Mouse (Mus musculus) stomach, postnatal 0 days (tissue): ENCODE results near the gene Ercc6l. TPM values are rescaled to one million over a fixed set of nuclear protein-coding genes. Genes with fewer than 3 reads are reported as not detected.

Source experiments
- ATAC-seq: fragments of 200-750 bp; cut with Nextera tagmentation; 2 replicates; pipeline ENCODE4 v1.8.0; 2017; ENCODE audit not compliant: low FRiP score, low TSS enrichment
- DNase-seq: peaks from one replicate; pipeline ENCODE4 v3.0.0-alpha.2; 2016; ENCODE audit warnings: low spot score
- H3K27ac ChIP-seq: fragments of 300-500 bp; sonication (generic); replicated peaks from 2 replicates; pipeline ENCODE4 v1.5.1; 2014; ENCODE audit warnings: mild to moderate bottlenecking, control low read depth
- H3K27me3 ChIP-seq: fragments of 300-500 bp; sonication (generic); 2 replicates; pipeline ENCODE4 v1.6.1; 2014; ENCODE audit warnings: low read length; ENCODE audit not compliant: control insufficient read depth, insufficient read depth
- H3K36me3 ChIP-seq: fragments of 300-500 bp; sonication (generic); 2 replicates; pipeline ENCODE4 v1.6.1; 2014; ENCODE audit warnings: low read length, mixed read lengths; ENCODE audit not compliant: control insufficient read depth, insufficient read depth
- H3K4me1 ChIP-seq: fragments of 300-500 bp; sonication (generic); replicated peaks from 2 replicates; pipeline ENCODE4 v1.6.1; 2014; ENCODE audit warnings: antibody characterized with exemption; ENCODE audit not compliant: control insufficient read depth, insufficient read depth
- H3K4me2 ChIP-seq: fragments of 300-500 bp; sonication (generic); replicated peaks from 2 replicates; pipeline ENCODE4 v1.6.1; 2014; ENCODE audit warnings: low read depth, mild to moderate bottlenecking, control low read depth, moderate library complexity
- H3K4me3 ChIP-seq: fragments of 300-500 bp; sonication (generic); 2 replicates; pipeline ENCODE4 v1.5.1; 2014; ENCODE audit warnings: low read depth, low read length, control low read depth
- H3K9ac ChIP-seq: fragments of 300-500 bp; sonication (generic); 2 replicates; pipeline ENCODE4 v1.6.1; 2014; ENCODE audit warnings: mild to moderate bottlenecking, low read length, control low read depth, mixed read lengths
- H3K9me3 ChIP-seq: fragments of 300-500 bp; sonication (generic); 2 replicates; pipeline ENCODE4 v1.6.1; 2016; ENCODE audit warnings: low read length; ENCODE audit not compliant: control insufficient read depth
- CTCF ChIP-seq: IDR thresholded peaks from 2 replicates; pipeline ENCODE4 v1.5.1; 2016; ENCODE audit warnings: antibody characterized with exemption, low read depth, mild to moderate bottlenecking, moderate library complexity
- EP300 ChIP-seq: optimal IDR thresholded peaks from 2 replicates; pipeline ENCODE3; 2016; ENCODE audit warnings: antibody characterized with exemption
- WGBS: fragments of 180-500 bp; shearing (Covaris S2); extraction: QIAGEN DNeasy Blood & Tissue Kit; methylation state at CpG from one replicate; pipeline ENCODE4 v1.1.7; 2014; 5-methylcytosine and 5-hydroxymethylcytosine counted together
- polyA plus RNA-seq: library from polyadenylated mRNA; unstranded; fragments of >200 nt; fragmentation: Nextera tagmentation; extraction: Ambion mirVana; gene quantifications from 2 replicates; pipeline ENCODE4 v1.2.1, GENCODE M21; 2015

The Ercc6l gene
- 1.5 and 1.9 TPM in 2 replicates for polyA plus RNA-seq

- peak; percentile 90 for DNase-seq
- 9% methylated on average over 38 of the region's 42 CpGs for WGBS
- Histone ChIP-seq H3K4me3 (peak within 1 kb of the TSS; percentile 47), H3K4me1 (no peaks in the 10 kb centered on the region), H3K4me2 (peak within 1 kb of the TSS; percentile 53), H3K27me3 (no peaks in the 10 kb centered on the region), H3K9me3 (no peaks in the 10 kb centered on the region), H3K36me3 (no peaks in the 10 kb centered on the region), H3K9ac (peak within 1 kb of the TSS; percentile 58), H3K27ac (0 out of 2 replicates have a peak within 1 kb of the TSS, but pooled peaks have one; percentile 5)
- no peak for TF ChIP-seq CTCF
- TF ChIP-seq EP300, result no peak
- peak; percentile 98 for ATAC-seq
Observed at GRCm38 (mm10) chrX:102156618-102157422, at the start of gene Ercc6l. Gene Ercc6l (minus strand): TSS chrX:102157091.

- H3K9ac ChIP-seq, result no peak overlapping the region
- no peak overlapping the region for H3K4me2 ChIP-seq
- DNase-seq (no peak), ATAC-seq (no peak)
- H3K36me3 ChIP-seq, result no peaks in the 10 kb centered on the region
- H3K27me3 ChIP-seq, result no peaks in the 10 kb centered on the region
- H3K4me1 ChIP-seq, result no peaks in the 10 kb centered on the region
- no peak overlapping the region for H3K27ac ChIP-seq
- no peaks in the 10 kb centered on the region for H3K9me3 ChIP-seq
- TF ChIP-seq EP300 (no peak), CTCF (no peak)
- 69% methylated on average over 1 of the region's 1 CpGs for WGBS
- H3K4me3 ChIP-seq, result no peak overlapping the region
Observed at GRCm38 (mm10) chrX:102190840-102191239, 33.9 kb upstream of the Ercc6l start.

- Histone ChIP-seq H3K4me3 (no peak overlapping the region), H3K27ac (no peak overlapping the region), H3K4me2 (no peak overlapping the region; the same call in 1 of the 2 replicates), H3K36me3 (no peaks in the 10 kb centered on the region), H3K9ac (no peak overlapping the region), H3K27me3 (no peaks in the 10 kb centered on the region), H3K4me1 (no peaks in the 10 kb centered on the region), H3K9me3 (no peaks in the 10 kb centered on the region)
- ATAC-seq (no peak), DNase-seq (no peak)
- TF ChIP-seq CTCF, result no peak
- TF ChIP-seq EP300, result no peak
- WGBS, result 48% methylated on average over 5 of the region's 5 CpGs
Observed at GRCm38 (mm10) chrX:102189581-102189980, 32.7 kb upstream of the Ercc6l start.

GRCm38 (mm10) chrX:102188712-102189497, 32.0 kb upstream of the Ercc6l start, which contains the start of gene Rps4x:
Gene Rps4x (minus strand): TSS chrX:102189394.
- no peaks in the 10 kb centered on the region for H3K9me3 ChIP-seq
- H3K27ac ChIP-seq, result peak within 1 kb of the TSS; percentile 86
- 14% methylated on average over 37 of the region's 37 CpGs for WGBS
- no peaks in the 10 kb centered on the region for H3K4me1 ChIP-seq
- peak within 1 kb of the TSS; percentile 53 for H3K4me2 ChIP-seq
- peak; percentile 94 for ATAC-seq
- peak; percentile 80 for TF ChIP-seq CTCF
- TF ChIP-seq EP300, result no peak
- peak within 1 kb of the TSS; percentile 77 for H3K9ac ChIP-seq
- peak within 1 kb of the TSS; percentile 53 for H3K4me3 ChIP-seq
- no peaks in the 10 kb centered on the region for H3K36me3 ChIP-seq
- H3K27me3 ChIP-seq, result no peaks in the 10 kb centered on the region
- DNase-seq, result peak; percentile 81

- WGBS, result 29% methylated on average over 11 of the region's 11 CpGs
- no peaks in the 10 kb centered on the region for H3K27me3 ChIP-seq
- TF ChIP-seq CTCF (no peak), EP300 (no peak)
- DNase-seq (no peak), ATAC-seq (no peak)
- no peaks in the 10 kb centered on the region for H3K4me1 ChIP-seq
- H3K36me3 ChIP-seq, result no peaks in the 10 kb centered on the region
- H3K27ac ChIP-seq, result no peak overlapping the region
- H3K9ac ChIP-seq, result peak overlapping the region; percentile 13; the same call in 1 of the 2 replicates
- no peaks in the 10 kb centered on the region for H3K9me3 ChIP-seq
- peak overlapping the region; percentile 53 for H3K4me2 ChIP-seq
- no peak overlapping the region for H3K4me3 ChIP-seq
Observed at GRCm38 (mm10) chrX:102187023-102187699, 30.3 kb upstream of the Ercc6l start.
